Mouse (Mus musculus): ENCODE results near the gene Aspdh.
A peak's percentile ranks its signal among the peaks of the same experiment; 100 is the strongest.

The Aspdh gene

DNA sequence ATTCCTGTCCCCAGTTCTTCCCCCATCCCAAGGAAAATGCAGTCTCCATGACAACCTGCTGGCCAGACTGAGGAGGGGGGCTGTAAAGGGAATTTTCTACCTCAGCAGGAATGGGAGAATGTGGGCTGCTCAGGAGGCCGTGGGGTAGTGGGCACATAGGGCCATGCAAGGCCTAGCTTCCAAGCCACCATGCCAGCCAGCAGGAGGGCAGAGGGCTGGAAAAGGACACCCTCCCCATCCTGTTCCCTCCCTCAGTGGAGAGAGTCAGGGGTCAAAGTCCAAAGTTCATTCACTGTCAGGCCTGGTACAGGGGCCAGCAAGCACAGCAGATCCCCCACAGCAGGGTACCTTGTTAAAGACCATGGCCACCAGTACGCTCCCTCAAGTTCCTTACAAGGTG, at the start of gene Aspdh:
TSS of gene Aspdh (plus strand) at position 281 of the 400 bp plus-strand sequence.
- no peak for DNase-seq (ENCODE audit: low spot score)

DNA sequence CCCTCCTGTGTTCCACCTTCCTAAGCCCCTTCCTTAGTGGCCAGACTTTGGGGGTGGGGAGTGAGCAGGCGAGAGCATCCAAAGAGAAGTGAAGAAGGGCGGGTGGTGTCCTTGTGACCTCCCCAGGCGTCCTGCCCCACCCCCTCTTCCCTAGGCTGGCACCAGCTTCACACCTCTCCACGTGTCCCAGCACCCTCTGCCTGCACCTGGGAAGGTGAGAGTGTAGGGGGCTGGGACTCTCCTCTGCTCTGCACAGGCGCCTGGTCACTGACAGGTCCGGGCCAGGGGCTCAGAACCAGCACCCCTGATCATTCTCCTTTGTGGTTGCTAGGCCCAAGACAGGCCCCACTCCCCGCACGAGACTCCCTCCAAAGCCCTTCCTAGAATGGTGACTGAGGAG, 37.5 kb upstream of the Aspdh start:
- no peak for DNase-seq (ENCODE audit: low spot score)

DNA sequence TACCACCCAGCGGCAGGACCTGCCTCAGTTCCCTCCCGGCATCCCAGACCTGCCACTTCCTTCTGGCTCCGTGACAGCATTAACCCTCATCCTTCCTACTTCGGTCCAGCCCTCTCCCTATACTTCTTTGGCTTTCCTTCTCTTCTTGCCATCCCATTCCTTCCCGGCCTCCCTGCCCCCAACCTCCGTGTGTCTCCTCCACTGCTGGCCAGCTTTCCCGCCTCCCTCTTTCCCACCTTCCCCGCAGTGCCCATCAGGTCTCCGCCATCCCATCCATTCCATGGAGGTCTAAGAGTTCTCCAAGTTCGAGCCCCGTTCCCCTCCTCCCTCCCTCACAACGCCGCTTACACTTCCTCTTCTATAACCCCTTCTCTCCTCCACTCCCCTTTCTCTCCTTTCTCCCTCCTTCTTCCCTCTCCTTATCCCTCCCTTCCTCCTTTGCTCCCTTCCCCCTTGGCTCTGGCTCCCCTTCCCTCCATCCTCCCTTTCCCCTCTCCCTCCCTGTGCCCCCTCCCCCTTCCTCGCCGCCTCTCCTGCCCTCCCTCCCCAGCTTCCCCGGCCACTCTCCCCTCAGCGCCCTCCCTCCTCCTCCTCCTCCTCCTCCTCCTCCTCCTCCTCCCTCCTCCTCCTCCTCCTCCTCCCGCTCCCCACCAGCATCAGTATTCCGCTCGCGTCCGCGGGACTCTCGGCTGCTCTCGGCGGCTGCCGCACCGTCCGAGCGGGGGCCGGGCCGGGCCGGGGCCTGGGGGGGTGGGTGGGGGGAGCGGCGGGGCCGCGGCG, 36.8 kb upstream of the Aspdh start:
- peak; percentile 63 for DNase-seq (ENCODE audit: low spot score)

DNA sequence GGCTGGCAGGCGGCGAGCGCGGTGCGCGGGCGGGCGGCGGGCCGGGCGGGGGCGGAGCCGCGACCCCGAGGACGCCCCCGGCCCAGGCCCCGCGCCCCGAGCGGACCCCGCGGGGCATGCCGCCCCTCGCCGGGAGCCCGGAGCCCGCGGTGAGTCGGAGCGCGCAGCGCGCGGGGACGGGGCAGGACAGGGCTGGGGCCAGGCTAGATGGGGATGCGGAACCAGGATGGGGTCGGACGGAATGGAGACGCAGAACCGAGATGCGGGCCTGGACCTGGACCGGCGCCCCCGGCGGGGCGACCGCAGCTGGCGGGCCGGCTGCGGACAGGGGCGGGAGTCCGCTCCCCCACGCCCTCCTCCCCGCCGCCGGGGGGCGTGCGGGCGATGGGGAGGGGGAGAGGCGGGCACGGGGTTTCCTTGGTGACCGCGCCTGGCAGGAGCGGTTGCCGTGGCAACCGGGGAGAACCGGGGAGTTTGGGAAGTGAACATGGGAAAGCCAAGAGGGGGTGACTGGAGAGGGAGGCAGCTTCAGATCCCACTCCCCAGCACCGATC, 36.1 kb upstream of the Aspdh start, which contains the start of gene Lrrc4b:
TSS of gene Lrrc4b (plus strand) at position 51 of the 554 bp plus-strand sequence.
- peak; percentile 66 for DNase-seq (ENCODE audit: low spot score)

DNA sequence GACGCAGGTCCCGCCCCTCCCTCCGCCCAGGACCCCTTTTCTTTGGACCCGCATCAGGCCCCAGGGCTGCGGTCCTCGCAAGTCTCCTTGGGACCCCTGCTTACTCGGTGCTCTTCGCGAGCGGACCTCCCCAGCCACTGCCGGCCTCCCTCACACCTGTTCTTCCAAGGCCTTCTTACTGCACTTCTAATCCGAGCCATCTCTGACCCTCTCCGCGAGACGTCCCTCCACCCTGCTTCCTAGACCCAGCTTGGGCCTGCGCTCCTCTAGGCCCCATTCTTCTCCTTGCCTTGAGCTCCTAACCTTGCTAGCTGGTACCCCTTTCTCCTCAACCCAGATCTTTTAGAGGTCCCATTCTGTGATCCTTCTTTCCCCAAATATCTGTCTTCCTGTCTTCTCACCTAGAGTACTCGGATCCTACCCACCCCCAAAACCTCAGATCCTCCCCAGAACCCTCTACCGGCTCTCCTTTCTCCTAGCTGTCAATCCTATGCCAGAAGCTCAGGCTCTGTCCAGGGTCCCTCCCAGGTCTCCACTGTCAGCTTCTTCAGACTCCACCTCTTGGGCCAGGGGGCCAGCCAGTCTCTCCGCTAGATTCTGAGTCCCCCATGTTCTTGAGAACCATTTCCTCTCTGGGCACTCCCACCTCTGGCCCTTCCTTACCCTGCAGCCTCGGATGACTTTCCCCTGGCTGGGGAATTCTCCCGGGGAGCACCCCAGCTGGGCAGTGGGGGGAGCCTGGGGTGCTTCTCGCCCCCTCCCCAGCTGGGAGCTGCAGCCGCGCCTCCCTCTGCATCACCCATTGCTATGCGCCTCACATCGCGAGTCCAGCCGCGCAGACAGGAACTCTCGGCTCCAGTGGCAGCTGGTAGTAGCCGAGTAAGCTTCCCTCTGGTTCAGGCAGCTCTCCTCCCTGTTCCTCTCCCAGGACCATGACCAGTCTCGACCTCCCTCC, 35.4 kb upstream of the Aspdh start:
- peak; percentile 47 for DNase-seq (ENCODE audit: low spot score)

DNA sequence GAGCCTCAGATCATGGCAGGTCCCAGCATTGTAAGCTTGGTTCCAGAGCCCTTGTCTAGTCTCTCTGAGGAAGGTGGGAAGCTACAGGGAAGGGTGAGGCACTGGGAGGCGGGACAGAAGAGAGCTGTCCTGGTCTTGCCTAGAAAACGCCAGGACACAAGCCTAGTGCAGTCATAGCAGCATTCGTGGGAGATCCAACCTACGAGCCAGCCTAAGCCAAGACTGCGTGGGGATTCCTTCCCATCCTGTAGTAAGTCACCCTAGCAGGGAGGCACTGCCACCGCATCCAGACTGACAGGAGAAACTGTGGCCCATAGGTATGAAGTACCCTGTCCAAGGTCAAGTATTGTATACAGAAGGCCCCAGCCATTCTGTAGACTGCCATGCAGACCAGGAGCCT, 32.6 kb upstream of the Aspdh start:
- no peak for DNase-seq (ENCODE audit: low spot score)

DNA sequence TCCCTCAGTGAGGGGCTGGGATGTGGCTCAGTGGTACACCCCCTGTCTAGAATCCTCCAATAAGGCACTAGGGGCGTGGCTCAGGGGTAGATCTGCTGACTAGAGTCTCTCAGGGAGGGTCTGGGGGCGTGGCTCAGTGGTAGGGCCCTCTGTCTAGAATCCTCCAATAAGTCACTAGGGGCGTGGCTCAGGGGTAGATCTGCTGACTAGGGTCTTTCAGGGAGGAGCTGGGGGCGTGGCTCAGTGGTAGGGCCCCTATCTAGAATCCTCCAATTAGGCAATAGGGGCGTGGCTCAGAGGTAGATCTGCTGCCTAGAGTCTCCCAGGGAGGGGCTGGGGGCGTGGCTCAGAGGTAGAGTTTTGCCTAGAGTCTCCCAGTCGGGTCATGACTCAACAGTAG, 31.8 kb upstream of the Aspdh start:
- DNase-seq (ENCODE audit: low spot score), result peak; percentile 90

DNA sequence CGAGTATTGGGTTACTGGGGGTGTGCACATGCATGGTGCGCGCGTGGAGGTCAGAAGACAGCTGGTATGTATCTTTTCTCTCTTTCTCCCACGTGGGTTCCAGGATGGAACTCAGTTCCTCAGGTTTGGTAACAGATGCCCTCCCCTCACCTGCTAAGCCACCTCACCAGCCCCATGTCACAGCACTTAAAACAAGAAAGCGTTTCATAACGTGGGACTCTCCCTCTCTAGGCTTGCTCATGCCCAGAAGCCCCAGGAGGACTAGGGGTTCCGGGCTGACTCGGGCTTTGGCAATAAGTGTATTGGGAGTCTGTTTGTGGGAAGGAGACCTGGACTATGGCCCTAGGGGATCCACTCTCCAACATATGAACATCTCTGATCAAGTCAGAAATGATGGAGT, 31.1 kb upstream of the Aspdh start:
- no peak for DNase-seq (ENCODE audit: low spot score)

DNA sequence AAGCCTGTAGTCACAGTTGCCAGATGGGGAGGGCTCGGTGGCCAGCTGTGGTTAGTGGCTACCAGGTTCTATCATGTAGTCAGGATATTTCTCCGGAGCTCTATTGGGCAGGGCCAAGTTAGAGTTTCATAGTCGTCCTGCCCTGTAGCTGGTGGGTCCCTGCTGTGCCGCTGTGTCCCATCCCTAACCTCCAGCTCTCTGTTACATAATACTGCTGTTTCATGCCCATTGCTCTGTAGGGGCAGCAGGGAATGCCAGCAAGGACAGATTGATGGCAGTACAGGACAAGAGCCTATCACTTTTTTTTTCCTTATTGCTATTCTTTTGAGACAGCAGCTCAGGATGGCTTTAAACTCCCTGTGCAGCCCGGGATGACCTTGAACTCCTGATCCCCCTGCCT, 29.4 kb upstream of the Aspdh start:
- no peak for DNase-seq (ENCODE audit: low spot score)

DNA sequence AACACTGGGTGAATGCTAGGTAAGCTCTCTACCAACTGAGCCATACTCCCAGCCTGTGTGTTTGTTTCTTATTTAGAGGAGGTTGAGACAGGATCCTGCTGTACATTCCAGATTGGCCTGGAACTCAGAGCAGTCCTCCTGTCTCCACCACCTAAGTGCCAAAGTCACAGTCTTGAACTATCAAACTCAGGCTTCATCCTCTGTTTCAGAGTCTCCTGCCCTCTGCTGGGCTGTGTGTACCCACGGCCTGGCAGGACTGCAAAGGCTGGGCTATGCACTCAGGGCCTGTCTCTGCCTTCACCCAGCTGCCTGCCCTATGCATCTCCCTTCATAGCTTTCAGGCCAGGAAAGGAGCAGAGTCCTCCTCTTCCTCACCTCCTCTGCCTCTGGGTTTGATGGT, 28.9 kb upstream of the Aspdh start:
- peak; percentile 29 for DNase-seq (ENCODE audit: low spot score)

DNA sequence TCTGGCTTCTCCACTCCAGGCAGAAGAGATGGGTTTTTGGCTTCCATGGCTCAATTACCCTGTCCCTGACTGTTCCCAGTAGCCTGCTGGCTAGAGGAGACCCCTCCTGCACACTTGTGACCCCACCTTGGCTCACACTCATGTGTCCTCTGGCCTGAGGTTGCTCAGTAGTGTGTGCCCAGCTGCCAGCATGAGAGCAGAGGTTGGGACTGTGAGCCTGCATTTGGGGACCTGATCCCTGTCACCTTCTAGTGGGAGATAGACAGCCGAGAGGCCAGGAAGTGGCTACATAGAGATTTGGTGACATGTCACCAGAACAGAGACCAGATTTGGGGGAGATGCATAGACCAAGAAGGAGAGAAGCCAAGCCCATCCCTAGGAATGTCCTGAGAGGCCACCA, 28.0 kb upstream of the Aspdh start:
- DNase-seq (ENCODE audit: low spot score), result no peak

DNA sequence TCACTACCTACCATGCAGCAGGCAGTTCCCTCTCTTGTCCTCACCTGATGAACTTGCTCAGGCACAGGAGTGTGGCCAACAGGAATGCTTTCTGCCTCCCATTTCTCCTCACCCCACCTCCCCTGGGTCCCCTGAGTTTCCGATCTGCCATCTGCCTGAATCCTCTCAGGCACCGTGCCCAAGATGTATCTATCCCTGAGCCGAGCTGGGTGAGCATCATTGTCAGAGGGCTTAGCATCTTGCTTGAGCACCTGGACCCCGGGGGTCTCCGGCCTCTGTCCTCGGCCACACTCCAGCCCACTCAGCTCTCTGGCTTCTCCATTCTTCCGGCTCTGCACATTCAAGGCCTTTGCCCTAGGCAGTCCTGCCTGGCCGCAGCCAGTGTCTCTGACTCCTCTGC, 27.3 kb upstream of the Aspdh start:
- no peak for DNase-seq (ENCODE audit: low spot score)

DNA sequence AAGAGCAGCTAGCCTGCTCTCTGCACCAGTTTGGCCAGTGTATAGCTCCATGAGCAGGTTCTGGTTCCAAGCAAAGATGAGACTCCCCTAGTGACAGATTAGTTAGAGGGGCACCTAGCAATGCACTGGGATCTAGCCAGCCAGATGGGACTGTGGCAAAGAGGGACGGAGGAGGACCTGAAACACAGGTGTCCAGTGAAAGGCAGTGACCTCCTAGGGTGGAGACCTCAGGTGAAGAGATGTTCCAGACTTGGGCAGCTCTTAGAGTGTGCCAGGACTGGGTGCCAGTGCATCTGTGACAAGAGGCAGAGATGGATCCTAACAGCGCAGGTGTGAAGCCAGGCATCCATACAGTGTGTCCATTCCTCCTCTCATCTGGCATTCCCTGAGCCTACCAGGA, 25.5 kb upstream of the Aspdh start:
- DNase-seq (ENCODE audit: low spot score), result no peak

DNA sequence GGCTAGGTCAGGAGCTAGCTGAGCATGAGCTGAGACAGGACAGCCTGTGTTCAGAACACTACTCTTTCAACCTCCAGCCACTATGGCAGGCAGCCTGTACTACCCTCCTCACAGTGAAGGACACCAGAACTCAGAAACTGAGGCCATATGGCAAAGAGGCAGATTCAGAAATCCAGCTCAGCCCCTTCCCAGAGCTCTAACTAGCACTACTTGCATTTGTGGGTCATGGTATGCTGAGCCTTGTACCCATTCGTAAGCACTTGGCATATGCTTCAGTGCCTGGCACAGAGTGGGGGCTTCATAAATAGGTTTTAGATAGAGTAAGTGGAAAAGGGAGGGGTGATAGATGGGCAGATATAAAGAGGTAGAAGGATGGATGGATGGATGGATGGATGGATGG, 24.7 kb upstream of the Aspdh start:
- DNase-seq (ENCODE audit: low spot score), result no peak

DNA sequence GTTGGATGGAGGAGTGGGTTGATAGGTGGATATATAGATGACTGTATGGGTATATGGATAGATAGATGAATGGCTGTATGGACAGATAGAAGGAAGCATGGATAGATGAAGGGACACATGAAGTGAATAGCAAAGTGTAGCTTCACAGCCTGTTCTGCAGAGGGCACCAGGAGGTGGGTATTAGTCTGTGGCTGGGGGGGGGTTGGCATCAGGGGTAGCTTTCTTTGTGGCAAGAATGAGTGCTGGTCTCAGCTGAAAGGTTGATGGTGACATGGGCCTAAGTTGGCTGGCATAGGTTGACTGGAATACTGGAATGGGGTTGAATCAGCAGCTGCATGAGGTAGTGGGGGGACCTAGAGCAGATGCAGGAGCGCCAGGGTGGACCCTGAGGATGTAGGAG, 24.0 kb upstream of the Aspdh start:
- no peak for DNase-seq (ENCODE audit: low spot score)

DNA sequence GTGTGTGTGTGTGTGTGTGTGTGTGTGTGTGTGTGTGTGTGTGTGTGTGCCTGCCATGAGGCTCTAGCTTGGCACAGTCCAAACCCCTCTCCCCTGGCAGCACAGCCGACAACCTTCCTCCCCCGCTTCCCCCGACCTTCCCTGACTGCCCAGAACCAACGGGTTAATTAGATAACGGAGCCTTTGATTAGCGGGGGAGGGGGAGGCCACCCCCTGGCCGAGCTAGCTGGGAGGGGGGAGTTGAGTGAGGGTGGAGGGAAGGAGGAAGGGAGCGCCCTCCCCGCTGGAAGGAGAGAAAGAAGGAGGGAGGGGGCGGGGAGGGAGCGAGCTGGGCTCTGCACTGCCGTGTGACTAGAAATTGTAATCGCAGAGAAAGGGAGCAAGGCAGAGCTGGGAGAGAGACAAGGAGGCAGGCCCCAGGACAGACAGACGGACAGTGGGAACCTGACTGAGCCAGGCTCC, 23.5 kb upstream of the Aspdh start:
- peak; percentile 42 for DNase-seq (ENCODE audit: low spot score)

DNA sequence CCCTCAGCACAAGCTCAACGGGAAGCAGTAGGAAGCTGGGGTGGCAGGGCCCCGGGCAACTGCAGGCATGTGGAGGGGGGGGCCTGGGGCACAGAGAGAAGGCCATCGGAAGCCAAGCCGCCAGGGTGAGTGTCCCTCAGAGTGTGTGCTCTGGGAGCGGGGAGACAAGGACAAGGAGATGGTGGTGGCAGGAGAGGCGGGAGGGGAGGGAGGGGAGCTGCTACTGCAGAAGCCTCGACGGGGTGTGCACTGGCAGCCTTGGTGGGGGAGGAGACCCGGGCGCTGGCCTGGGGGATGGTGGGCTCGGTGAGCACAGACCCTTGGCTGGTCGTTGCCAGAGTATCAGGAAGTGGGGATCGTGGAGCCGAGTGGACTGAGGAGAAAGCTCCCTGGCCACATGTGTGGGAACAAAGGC, 22.8 kb upstream of the Aspdh start:
- DNase-seq (ENCODE audit: low spot score), result peak; percentile 16

DNA sequence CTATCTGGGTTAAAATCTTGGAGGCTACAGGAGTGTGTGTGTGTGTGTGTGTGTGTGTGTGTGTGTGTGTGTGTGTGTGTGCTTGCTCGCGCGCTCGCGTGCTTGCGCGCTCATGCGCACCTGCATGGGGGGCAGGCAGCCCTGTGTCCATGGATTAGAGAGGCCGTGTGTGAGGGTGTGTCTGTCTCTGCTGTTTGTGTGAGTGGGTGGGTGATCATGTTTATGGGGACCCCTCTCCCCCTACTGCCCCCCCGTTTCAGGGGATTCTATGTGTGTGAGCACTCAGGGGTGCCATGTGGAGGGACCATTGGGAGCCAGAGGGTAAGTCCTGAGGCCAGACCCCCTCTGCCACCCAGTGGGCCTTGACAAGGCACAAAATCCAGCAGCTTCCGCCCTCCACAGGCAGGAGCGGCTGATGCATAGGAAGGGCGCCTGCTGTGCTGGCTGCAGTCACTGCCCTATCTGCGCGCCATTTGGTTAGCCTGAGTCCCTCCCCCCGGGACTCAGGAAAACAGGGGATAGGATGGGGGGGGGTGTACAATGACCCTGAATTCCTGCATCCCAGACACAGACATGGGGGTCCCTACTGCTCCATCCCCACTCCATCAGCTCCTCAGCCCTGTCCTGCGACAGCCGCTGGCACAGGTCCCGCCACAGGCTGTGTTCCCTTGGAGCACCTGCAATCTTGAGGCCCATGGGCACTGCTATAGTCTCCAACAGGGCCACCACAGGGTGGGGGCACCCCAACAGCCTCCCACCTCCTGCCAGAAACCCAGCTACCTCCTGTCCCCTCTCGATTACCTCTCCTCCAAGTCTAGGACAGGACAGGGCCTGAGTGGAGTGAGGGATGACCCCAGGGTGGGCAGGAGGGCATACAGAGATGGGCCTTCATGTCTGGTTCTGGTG, 21.7 kb upstream of the Aspdh start:
- peak; percentile 58 for DNase-seq (ENCODE audit: low spot score)

DNA sequence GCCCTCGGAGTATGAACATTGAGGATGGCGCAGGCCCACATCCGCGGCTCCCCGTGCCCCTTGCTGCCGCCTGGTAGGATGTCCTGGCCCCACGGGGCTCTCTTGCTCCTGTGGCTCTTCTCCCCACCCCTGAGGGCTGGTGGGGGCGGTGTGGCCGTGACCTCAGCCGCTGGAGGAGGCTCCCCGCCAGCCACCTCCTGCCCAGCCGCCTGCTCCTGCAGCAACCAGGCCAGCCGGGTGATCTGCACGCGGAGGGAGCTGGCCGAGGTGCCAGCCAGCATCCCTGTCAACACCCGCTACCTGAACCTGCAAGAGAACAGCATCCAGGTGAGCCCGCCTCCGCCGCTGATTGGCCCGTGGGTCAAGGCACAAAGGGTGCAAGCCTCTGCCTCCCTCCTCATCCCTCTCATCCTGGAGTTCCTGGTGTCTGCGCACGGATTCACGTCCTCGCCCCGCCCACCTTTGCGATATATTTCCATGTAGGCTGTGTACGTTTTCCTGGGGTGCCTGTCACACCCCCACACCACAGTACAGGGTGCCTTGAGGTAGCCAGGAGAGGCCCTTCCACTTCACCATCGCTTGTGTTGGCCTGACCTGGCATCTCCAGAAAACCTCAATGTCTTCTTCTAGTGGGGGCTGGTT, 20.2 kb upstream of the Aspdh start:
- DNase-seq (ENCODE audit: low spot score), result no peak

DNA sequence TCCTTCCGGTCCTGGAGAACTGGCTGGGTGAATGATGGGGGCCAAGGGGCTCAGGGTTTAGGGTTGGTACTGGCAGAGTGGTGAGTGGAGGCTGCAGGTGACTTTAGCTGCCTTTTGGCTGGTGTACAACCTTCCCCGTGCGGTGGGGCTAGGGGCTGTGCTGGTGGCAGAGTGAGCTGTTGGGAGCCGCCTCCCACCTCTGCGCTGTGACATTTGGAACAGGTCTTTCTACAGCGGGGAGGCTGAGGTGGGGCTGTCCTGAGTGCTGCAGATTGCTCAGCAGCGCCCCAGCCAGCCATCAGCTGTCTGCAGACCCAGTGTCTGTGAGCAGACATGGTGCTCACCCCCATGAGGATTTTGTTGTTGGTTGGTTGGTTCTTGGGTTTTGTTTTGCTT, 19.7 kb upstream of the Aspdh start:
- no peak for DNase-seq (ENCODE audit: low spot score)
